Mouse (Mus musculus): ENCODE measurements around the gene Thrb.
"Not testable (repeated sequence)": the region's sequence is repeated elsewhere in the genome, so short reads cannot be mapped to it uniquely, and the experiment has no call there.

The Thrb gene

GRCm38 (mm10) chr14:17934779-17935178, 274.7 kb downstream of the Thrb start:
- in situ Hi-C loops (cut with MboI, MseI): not testable (repeated sequence)

GRCm38 (mm10) chr14:17954038-17954437, 294.0 kb downstream of the Thrb start:
- in situ Hi-C loops (cut with MboI, MseI): no loop called here

- in situ Hi-C loops (cut with MboI, MseI): no loop called here
These were observed 299.8 kb downstream of the Thrb start for GRCm38 (mm10) chr14:17959901-17960300.

- in situ Hi-C loops (cut with MboI, MseI): loop anchor here (5.0 kb wide), 1 partner anchor 305 kb away; the partner anchor contains the start of gene Thrb
These were observed 307.2 kb downstream of the Thrb start for GRCm38 (mm10) chr14:17967117-17967726.

- in situ Hi-C loops (cut with MboI, MseI): loop anchor here (10.0 kb wide), 1 partner anchor 557 kb away; no protein-coding TSS in a partner anchor
These were observed 312.1 kb downstream of the Thrb start for GRCm38 (mm10) chr14:17972132-17972531.

- in situ Hi-C loops (cut with MboI, MseI): loop anchor here (10.0 kb wide), 1 partner anchor 558 kb away; no protein-coding TSS in a partner anchor
These were observed 312.6 kb downstream of the Thrb start for GRCm38 (mm10) chr14:17972665-17973064.

GRCm38 (mm10) chr14:17975786-17976185, 315.7 kb downstream of the Thrb start:
- in situ Hi-C loops (cut with MboI, MseI): loop anchor here (10.0 kb wide), 1 partner anchor 561 kb away; no protein-coding TSS in a partner anchor

- in situ Hi-C loops (cut with MboI, MseI): loop anchor here (10.0 kb wide), 1 partner anchor 563 kb away; no protein-coding TSS in a partner anchor
These were observed 318.2 kb downstream of the Thrb start for GRCm38 (mm10) chr14:17978259-17978658.

- in situ Hi-C loops (cut with MboI, MseI): no loop called here
These were observed 321.2 kb downstream of the Thrb start for GRCm38 (mm10) chr14:17981258-17981657.

GRCm38 (mm10) chr14:17982017-17982416, 322.0 kb downstream of the Thrb start:
- in situ Hi-C loops (cut with MboI, MseI): no loop called here

GRCm38 (mm10) chr14:17983390-17983789, 323.3 kb downstream of the Thrb start:
- in situ Hi-C loops (cut with MboI, MseI): no loop called here

GRCm38 (mm10) chr14:17983839-17984238, 323.8 kb downstream of the Thrb start:
- in situ Hi-C loops (cut with MboI, MseI): no loop called here

GRCm38 (mm10) chr14:17988580-17988979, 328.5 kb downstream of the Thrb start:
- in situ Hi-C loops (cut with MboI, MseI): no loop called here

- in situ Hi-C loops (cut with MboI, MseI): no loop called here
These were observed 329.1 kb downstream of the Thrb start for GRCm38 (mm10) chr14:17989182-17989581.

- in situ Hi-C loops (cut with MboI, MseI): no loop called here
These were observed 330.1 kb downstream of the Thrb start for GRCm38 (mm10) chr14:17990186-17990585.

- in situ Hi-C loops (cut with MboI, MseI): no loop called here
These were observed 341.8 kb downstream of the Thrb start for GRCm38 (mm10) chr14:18001886-18002285.

GRCm38 (mm10) chr14:18003686-18004085, 343.6 kb downstream of the Thrb start:
- in situ Hi-C loops (cut with MboI, MseI): no loop called here

GRCm38 (mm10) chr14:18008524-18008923, 348.5 kb downstream of the Thrb start:
- in situ Hi-C loops (cut with MboI, MseI): no loop called here

GRCm38 (mm10) chr14:18016604-18017003, 356.5 kb downstream of the Thrb start:
- in situ Hi-C loops (cut with MboI, MseI): no loop called here

GRCm38 (mm10) chr14:18020128-18020527, 360.1 kb downstream of the Thrb start:
- in situ Hi-C loops (cut with MboI, MseI): no loop called here

- in situ Hi-C loops (cut with MboI, MseI): no loop called here
These were observed 360.6 kb downstream of the Thrb start for GRCm38 (mm10) chr14:18020636-18021035.

GRCm38 (mm10) chr14:18021726-18022125, 361.7 kb downstream of the Thrb start:
- in situ Hi-C loops (cut with MboI, MseI): no loop called here

GRCm38 (mm10) chr14:18022351-18022750, 362.3 kb downstream of the Thrb start:
- in situ Hi-C loops (cut with MboI, MseI): no loop called here

GRCm38 (mm10) chr14:18027867-18028266, 367.8 kb downstream of the Thrb start:
- in situ Hi-C loops (cut with MboI, MseI): no loop called here

Data from T-helper 1 cell (primary cell).